Mouse (Mus musculus): Measurements from ENCODE around the gene Nup188. TPM values are rescaled to one million over a fixed set of nuclear protein-coding genes. Genes with fewer than 3 reads are reported as not detected.

Nup188 gene
- total RNA-seq (2015; ENCODE audit: low replicate concordance), result 14.8 and 22.5 TPM in 2 replicates
- total RNA-seq (2017; ENCODE audit: low replicate concordance), result 5.1 and 7.0 TPM in 2 replicates

DNA sequence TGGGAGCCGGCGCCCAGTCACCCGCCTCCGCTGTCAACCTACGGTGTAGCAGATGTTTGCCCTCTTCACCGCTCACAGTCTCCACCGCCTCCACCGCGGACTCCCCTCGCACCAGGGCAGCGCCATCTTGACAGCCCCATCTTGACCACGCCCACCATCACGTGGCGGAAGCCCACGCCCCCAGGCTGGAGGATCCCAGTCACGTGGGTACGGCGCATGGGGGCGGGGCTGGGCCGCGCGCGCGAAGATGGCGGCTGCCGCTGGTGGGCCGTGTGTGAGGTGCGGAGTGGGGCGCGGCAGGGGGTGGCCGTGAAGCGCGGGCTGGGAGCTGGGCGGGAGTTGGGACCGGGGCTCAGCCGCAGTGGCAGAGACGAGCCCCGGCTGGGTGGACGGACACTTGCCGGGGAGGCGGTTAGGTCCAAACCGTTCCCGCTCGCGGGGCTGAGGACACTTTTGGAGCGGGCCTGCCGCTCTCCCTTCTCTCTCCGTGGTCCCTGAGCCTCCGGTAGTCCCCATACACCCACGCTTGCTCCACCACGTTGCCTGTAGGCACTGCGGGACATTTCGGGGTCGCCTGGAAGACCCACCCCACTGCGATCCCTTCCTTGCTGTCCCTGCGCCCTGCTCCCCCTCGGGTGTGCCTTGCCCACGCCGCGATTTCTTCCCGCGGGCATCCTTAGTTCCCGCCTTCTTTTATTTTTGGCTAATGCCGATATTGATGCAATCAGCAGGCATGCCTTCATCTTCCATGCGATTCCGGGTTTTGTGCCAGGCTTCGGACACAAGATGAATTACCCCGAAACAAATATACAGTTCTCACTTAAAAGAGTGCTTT is at the start of gene Nup188, which contains the start of gene Dolk:
TSS of gene Nup188 (plus strand) at position 206 of the 835 bp plus-strand sequence.
TSS of gene Dolk (minus strand) at position 143 of the 835 bp plus-strand sequence.
- peak; percentile 88 for ATAC-seq (replicated peaks; ENCODE audit: low FRiP score, poor library complexity, severe bottlenecking)

DNA sequence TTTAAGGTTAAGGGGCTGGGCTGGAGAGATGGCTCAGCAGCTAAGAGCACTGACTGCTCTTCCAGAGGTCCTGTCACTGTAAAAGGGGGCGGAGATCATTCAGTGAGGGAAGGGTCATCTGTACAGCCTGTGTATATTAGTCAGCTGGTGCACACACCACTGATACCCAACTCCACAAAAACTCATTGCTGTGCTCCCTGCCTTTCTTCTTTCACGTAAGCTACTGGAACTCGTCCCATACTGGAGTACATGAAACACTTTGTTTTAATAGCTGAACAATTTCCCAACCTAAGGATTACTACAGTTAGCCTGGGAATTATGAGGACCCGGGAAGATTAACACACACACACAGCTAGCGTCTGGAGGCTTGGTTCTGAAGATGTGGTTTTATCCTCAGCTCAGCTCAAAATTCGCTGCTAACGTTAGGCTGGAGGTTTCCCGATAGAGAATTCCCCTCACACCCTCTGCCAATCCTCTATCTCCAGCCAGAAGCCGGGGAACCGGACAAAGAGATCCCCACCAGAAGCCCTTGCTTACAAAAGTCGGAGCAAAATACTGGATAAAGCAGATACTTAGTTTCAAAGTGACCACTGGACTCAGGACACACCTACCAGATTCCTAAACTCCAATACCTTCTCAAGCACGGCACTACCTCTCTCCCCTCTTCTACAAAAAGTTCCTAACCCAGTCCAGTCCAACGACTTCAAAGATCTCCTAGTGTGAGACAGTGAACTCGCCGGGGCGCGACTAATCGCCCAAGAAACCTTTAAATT is 49.6 kb upstream of the Nup188 start:
- ATAC-seq (replicated peaks; ENCODE audit: low FRiP score, poor library complexity, severe bottlenecking), result no peak

DNA sequence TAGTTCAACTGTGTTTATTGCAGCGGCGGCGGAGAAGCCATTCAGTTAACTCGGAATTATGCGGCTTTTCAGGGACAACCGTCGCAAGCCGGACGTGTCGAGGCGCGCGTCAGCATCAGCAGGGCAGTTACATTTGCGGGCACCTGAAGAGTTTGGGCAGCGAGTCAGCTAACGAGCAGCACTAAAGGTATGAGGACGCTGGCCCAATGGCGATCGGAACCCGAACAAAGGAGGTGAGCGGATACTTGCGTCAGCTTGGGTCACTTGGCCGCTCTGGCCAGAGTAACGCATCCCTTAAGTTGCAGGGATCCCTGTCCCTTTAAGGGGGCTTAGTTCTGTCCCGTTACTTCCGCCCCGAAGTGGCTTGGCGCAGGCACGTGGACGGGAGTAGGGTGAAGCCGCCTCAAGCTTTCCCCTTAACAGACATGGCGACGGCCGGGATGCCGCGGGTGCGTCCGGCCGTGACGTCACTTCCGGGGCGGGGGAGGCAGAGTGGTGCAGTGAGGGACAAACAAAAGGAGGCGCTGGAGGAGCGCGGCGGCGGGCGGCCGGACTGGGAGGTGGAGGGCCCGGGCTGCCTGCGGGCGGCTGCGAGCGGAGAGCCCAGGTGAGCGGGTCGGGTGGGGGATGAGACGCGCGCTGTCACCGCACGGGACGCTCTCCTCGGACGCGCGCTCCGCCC is 48.9 kb upstream of the Nup188 start, which contains the start of gene Lrrc8a:
TSS of gene Lrrc8a (plus strand) at position 517 of the 682 bp plus-strand sequence.
- peak; percentile 87 for ATAC-seq (replicated peaks; ENCODE audit: low FRiP score, poor library complexity, severe bottlenecking)

DNA sequence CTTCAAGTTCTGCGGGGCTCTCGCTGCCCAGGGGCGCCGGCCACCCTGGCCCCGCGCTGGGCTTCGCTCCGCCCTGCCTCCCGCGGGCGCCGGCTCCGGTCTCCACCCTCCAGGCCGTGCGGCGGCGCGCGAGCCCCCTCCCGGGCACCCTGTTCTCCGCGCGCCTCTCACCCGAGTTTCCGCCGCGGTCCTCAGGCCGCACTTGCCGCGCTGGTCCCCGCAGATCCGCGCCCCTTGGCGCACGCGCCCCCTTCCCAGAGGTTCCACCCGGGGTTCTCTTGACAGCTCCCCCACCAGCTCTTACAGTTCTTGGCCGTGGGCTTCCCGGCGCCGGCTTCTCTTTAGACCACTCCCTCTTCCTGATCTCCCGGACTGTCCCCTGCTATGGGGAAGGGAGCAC is 48.3 kb upstream of the Nup188 start:
- ATAC-seq (replicated peaks; ENCODE audit: low FRiP score, poor library complexity, severe bottlenecking), result no peak; the same call in 1 of the 2 replicates

DNA sequence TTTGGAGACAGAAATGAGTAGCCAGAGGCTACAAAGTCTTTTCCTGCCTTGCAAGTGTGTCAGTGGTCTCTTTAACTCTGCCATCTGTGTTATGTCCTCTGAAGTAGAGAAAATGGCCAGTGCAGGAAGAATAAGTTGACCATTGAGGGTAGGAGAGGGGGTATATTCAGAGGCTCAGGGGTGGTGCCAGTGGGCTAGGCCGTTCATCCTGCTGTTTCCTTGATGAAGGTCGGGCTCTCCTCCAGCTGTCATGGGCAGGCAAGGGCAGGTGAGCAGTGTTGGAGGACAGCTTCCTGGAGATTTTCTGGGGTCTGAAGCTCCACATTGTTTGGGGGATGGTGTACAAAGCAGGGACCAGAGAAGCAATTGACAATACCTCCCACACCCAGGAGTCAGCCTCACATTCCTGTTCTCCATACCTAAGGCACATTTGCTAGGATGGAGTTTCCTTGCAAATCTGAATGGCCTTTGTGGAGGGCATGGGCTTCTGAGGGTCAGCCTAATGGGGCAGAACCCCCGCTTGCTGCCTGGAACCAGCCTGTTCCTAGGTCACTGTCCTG is 47.2 kb upstream of the Nup188 start:
- ATAC-seq (replicated peaks; ENCODE audit: low FRiP score, poor library complexity, severe bottlenecking), result no peak

DNA sequence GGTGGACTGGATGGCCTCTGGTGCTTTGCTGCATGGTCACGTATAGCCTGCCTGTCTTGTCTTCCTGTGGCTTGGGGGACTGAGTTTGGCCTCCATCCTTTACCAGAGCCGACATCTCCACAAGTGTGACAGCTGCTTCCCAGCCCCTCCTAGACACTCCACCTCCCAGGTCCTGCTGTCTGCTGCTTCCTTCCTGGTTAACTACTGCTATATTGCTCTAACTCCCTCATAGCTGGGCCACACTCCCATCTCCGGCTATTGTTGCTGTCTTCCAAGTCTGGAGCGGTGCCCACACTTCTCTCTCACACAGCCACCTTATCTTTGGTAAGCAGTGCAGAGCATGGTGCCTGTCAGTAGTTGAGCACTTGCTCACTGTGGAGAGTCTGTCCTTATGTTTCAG is 46.4 kb upstream of the Nup188 start:
- peak; percentile 60 for ATAC-seq (replicated peaks; ENCODE audit: low FRiP score, poor library complexity, severe bottlenecking)

DNA sequence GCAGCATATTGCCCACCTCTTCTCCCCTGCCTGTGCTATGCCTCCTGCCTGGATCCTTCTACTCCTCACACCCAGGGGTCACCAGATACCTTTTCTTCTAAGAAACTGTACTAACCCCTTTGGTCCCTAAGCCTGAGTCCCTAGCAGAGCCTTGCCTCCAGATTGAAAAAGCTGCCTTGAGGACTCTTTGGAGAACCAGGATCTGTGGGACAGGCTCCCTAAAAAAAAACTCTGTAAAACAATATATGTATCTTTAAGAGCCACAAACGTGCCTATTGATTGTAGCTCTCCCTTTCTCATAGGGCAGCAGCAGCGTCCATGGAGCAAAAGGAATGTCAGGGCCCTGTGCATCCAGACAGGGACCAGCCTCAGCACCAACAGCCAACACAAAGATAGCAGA is 45.9 kb upstream of the Nup188 start, which contains the start of gene Gm28035:
TSS of gene Gm28035 (plus strand) at position 301 of the 400 bp plus-strand sequence.
- ATAC-seq (replicated peaks; ENCODE audit: low FRiP score, poor library complexity, severe bottlenecking), result no peak

DNA sequence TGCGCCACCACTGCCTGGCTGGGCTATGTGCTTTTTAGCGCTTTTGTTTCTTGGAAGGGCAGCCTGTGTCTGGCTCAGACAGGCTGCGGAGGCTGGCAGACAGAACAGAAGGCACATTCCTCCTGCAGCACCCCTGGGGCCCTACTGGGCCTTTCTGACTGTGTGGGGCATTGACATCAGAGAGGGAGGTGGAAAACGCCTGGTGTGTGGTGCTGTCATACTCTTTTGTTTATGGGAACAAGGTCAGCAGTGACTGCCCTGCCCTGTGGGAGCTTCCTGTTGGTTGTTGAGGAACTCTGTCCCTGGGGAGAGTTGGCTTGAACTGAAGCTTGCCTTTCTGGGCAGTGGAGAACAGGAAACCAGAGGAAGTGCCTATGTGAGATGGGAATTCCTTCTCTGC is 43.7 kb upstream of the Nup188 start:
- no peak for ATAC-seq (replicated peaks; ENCODE audit: low FRiP score, poor library complexity, severe bottlenecking)

DNA sequence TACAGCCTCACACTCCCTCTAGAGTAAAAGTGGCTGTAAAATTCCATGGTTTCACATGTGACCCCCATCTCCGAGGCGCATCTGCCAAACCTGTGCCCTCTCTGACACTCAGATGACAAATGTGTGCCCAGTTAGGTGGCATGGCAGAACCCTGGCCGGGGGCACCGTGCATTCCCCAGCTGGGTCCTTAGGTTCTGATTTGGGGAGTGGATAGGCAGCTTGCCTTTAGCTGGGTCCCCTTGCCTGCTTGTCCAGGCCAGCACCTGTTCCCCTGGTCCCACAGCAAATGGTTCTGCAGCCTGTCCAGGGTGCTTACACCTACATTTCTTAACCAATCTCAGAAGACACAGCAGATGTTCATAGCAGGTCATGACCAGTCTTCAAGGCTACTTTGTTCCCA is 42.8 kb upstream of the Nup188 start:
- no peak for ATAC-seq (replicated peaks; ENCODE audit: low FRiP score, poor library complexity, severe bottlenecking)

DNA sequence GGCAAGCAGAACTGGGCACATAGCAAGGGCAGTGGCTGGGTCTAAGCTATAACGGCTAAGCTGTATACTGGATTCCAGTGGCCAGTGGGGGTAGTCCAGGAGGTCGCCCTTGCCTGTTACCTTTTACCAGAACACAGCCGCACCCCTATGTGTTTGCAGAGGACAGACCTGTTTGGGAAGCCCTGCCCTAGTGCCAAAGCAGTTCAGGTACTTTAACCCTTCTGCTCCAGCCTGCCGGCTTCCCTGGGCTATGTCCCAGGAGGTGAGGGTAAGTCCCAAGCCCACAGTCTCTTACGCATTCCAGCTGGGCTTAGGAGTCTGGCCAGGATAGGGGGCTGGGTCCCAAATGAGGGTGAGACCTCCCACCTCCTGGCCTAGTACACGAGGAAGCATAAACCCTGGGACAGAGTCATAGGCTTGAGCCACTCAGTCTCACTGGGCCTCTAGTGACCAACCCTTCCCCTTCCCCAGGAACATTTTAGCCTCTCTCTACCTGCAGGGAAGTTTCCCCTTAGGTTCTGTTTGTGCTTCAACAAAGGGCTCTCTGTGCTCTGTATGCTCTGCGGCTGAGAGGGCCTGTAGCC is 41.5 kb upstream of the Nup188 start:
- no peak for ATAC-seq (replicated peaks; ENCODE audit: low FRiP score, poor library complexity, severe bottlenecking)

DNA sequence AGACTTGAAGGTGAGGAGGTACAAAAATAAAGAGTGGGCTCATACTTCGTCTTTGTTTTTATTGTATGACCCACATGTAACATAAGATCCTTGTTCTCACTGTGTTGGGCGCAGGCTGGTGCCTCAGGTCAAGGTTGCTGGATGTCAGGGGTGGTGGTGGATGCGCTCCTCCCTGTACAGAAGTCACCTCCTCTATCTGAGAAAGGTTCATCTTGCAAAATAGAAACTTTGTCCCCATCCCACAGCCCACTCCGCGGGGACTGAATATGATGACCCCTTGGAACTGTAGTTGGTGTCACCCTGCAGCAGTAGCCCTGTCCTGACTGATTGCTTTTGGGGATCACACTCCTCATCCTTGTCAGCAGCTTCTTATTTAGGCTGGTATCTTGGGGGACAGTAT is 39.2 kb upstream of the Nup188 start:
- no peak for ATAC-seq (replicated peaks; ENCODE audit: low FRiP score, poor library complexity, severe bottlenecking)

DNA sequence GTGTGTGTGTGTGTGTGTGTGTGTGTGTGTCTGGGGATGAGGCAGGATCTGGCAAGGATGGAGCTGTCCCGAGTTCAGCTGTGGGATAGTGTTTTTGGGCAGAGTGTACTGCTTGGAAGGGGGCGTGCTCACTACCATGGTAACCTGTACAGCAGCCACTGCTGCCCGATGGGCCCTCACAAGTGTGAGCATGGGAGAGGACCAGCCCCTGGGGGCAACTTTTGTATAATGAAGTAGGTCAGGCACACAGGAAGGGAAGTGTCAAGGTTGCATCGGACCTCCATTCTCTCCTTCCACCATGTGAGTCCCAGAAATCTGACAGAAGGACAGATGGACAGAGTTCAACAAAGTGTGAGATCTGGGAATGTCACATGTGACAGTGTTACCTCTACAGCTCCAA is 38.5 kb upstream of the Nup188 start:
- ATAC-seq (replicated peaks; ENCODE audit: low FRiP score, poor library complexity, severe bottlenecking), result no peak

DNA sequence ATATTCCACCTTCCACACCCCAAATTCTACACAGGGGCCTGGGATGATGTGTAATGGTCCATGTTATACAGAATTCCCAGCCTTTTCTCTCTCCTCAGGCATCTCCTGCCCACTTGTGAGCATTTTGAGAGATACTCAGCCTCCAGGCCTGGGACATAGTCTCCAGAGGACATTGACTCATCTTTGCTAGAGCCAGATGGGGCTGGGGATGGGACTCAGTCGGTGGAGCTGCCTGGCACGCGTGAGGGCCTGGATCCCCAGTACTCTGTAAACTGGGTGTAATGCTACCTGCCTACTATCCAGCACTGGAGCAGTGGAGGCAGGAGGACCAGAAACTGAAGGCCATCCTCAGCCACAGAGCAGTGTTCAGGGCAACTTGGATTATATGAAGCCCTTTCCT is 37.0 kb upstream of the Nup188 start:
- ATAC-seq (replicated peaks; ENCODE audit: low FRiP score, poor library complexity, severe bottlenecking), result no peak

DNA sequence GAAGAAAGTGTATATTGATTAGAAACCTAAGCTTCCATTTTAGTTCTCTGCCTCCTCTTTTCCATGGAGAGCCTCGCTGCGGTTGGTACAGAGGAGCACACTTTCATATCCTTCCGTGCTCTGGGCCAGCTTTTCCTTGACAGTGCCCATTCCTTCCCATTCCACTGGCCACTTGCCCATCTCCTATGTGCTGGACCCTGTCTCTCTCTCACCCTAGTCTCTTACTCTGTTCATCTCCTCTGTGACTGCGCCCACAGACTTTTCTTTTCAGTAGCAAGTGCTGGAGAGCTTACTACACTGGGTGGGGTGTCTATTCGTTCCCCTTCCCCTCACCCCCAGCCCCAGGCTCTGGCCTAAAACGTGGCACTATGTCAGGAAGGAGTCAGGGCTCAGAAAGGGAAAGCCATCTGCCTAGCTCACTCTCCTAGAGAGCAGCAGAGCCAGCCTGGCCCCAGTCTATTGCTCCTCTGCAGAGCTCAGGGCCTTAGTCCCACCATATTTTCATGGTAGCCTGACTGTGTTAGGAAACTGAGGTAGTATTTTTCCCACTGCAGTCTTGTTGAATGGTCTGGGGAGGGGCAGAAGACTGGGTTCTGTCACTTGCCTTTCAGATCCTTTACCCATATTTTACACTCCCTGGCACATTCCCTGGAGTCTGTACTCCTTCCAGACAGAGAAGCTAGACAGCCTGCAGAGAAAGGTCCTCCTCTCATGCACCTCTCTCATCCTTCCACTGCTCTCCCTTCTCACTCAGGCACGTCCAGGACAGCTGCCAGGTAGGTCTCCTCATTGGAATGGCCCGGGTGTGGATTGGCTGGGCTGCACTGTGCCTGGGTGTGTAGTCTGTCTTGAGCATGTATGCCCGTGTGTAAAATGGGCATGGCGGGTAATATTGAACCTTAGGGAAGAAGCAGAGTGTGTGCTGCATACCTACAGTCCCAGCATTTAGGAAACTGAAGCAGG is 35.8 kb upstream of the Nup188 start:
- no peak for ATAC-seq (replicated peaks; ENCODE audit: low FRiP score, poor library complexity, severe bottlenecking)

DNA sequence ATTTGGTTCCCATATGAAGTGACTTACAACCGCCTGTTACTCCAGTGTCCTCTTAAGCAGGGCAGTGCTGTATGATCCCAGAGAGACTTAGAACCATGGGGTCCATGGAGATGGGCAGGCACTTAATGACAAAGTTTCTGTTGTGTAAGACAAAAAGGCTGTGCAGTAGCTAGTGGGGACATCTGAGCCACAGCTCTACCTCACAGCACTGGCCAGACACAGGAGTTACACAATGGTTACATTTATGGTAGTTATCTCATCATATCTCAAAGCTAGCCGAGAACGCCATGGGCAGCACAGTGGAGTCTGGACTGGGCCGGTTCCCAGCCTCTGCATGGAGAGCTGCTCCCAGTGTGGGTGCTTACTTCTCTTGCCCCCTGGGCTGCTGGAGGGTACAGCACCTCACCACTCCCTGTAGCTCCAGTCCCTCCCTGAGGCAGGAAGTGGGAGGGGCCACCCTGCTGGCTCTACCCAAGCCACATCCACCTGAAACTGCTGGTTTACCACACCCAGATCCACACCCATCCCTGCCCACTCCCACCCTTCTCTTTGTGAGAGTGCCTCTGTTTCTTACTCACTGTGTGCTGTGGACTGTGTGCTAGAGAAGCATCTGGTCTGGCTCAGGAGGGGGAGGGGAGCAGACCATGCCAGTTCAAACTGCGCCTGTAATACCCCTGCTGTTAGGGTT is 34.6 kb upstream of the Nup188 start:
- peak; percentile 35 for ATAC-seq (replicated peaks; ENCODE audit: low FRiP score, poor library complexity, severe bottlenecking)

DNA sequence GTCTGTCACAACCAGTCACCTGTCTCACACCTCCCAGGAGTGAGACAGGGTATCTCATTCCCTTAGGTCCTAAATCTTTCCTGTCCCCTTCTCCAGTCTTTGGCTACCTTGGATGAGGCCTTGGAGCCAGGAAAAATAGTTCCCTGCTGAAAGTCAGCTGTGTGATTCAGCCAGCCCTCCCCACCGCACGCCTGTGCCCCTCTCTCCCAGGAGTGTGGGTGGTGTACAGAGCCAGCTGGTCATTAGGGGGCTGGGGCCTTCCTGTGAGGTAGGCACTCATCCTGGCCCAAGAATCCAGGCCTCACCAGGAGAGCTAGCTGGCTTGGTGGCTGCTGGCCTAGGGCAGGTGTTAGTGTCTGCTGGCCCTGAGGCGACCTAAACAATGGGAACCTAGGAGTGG is 33.7 kb upstream of the Nup188 start:
- no peak for ATAC-seq (replicated peaks; ENCODE audit: low FRiP score, poor library complexity, severe bottlenecking)

DNA sequence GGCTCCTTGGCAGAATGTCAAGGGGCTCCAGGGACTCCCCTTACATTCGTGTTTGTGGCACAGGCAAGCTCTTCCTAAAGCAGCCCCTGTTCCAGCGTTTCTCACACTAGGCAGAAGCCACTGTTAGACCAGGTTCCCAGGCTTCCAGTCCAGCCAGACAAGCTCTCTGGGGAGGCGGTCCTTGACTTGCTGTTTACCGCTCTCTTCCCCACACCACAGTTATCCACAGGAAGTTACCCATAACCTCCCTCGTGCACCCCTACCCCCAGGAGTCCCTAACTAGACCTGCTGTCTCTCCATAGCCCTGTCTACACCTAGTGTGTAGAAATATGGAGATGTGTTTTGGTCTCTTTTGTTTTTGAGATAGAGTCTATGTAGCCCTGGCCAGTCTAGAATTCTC is 32.4 kb upstream of the Nup188 start:
- no peak for ATAC-seq (replicated peaks; ENCODE audit: low FRiP score, poor library complexity, severe bottlenecking)
